Mouse (Mus musculus): ENCODE results near the gene Slain1. TPM values are rescaled to one million over a fixed set of nuclear protein-coding genes. Genes with fewer than 3 reads are reported as not detected.

Slain1 gene
- polyA plus RNA-seq, 1 experiment from 2014 or later, result 0.16 TPM

- no peak overlapping the region for H3K27ac ChIP-seq (replicated peaks)
Measured at GRCm38 (mm10) chr14:103704771-103705170, 54.7 kb downstream of the Slain1 start.

GRCm38 (mm10) chr14:103706347-103706746 lies 56.3 kb downstream of the Slain1 start:
- H3K4me2 ChIP-seq, result peak overlapping the region; percentile 49
- peaks cover 12% of the 10 kb centered on the region for H3K4me1 ChIP-seq (replicated peaks)
- H3K9ac ChIP-seq, result no peak overlapping the region
- 17% methylated on average over 6 of the region's 6 CpGs for WGBS (ENCODE audit: insufficient replicate concordance)
- H3K4me3 ChIP-seq (replicated peaks), result no peak overlapping the region
- H3K27me3 ChIP-seq, result no peaks in the 10 kb centered on the region
- no peak for ATAC-seq (ENCODE audit: insufficient read depth)
- no peaks in the 10 kb centered on the region for H3K9me3 ChIP-seq (replicated peaks)
- no peaks in the 10 kb centered on the region for H3K36me3 ChIP-seq (replicated peaks)
- H3K27ac ChIP-seq (replicated peaks), result no peak overlapping the region

More at GRCm38 (mm10) chr14:103704771-103705170, 54.7 kb downstream of the Slain1 start:
- WGBS (ENCODE audit: insufficient replicate concordance), result 32% methylated on average over 13 of the region's 13 CpGs
- no peak overlapping the region for H3K4me2 ChIP-seq
- no peak for ATAC-seq (ENCODE audit: insufficient read depth)
- no peak overlapping the region for H3K4me3 ChIP-seq (replicated peaks)
- no peaks in the 10 kb centered on the region for H3K27me3 ChIP-seq
- no peak overlapping the region for H3K9ac ChIP-seq
- no peaks in the 10 kb centered on the region for H3K9me3 ChIP-seq (replicated peaks)
- no peaks in the 10 kb centered on the region for H3K36me3 ChIP-seq (replicated peaks)
- peaks cover 12% of the 10 kb centered on the region for H3K4me1 ChIP-seq (replicated peaks)

GRCm38 (mm10) chr14:103708601-103709000 lies 58.6 kb downstream of the Slain1 start:
- Histone ChIP-seq H3K4me2 (no peak overlapping the region), H3K4me1 (replicated peaks) (peaks cover 12% of the 10 kb centered on the region), H3K4me3 (replicated peaks) (no peak overlapping the region), H3K9ac (no peak overlapping the region), H3K27me3 (no peaks in the 10 kb centered on the region), H3K36me3 (replicated peaks) (no peaks in the 10 kb centered on the region), H3K9me3 (replicated peaks) (no peaks in the 10 kb centered on the region), H3K27ac (replicated peaks) (no peak overlapping the region)
- no peak for ATAC-seq (ENCODE audit: insufficient read depth)
- WGBS (ENCODE audit: insufficient replicate concordance), result 68% methylated on average over 2 of the region's 2 CpGs

GRCm38 (mm10) chr14:103709261-103709660 lies 59.2 kb downstream of the Slain1 start:
- no peak overlapping the region for H3K27ac ChIP-seq (replicated peaks)
- no peak overlapping the region for H3K4me3 ChIP-seq (replicated peaks)
- H3K4me2 ChIP-seq, result no peak overlapping the region
- H3K4me1 ChIP-seq (replicated peaks), result peaks cover 12% of the 10 kb centered on the region
- no peak overlapping the region for H3K9ac ChIP-seq
- ATAC-seq (ENCODE audit: insufficient read depth), result no peak
- no peaks in the 10 kb centered on the region for H3K27me3 ChIP-seq
- WGBS (ENCODE audit: insufficient replicate concordance), result 74% methylated on average over 11 of the region's 11 CpGs
- no peaks in the 10 kb centered on the region for H3K9me3 ChIP-seq (replicated peaks)
- no peaks in the 10 kb centered on the region for H3K36me3 ChIP-seq (replicated peaks)

GRCm38 (mm10) chr14:103712986-103713385 lies 63.0 kb downstream of the Slain1 start:
- 41% methylated on average over 5 of the region's 5 CpGs for WGBS (ENCODE audit: insufficient replicate concordance)
- no peaks in the 10 kb centered on the region for H3K36me3 ChIP-seq (replicated peaks)
- no peak overlapping the region for H3K4me3 ChIP-seq (replicated peaks)
- no peak overlapping the region for H3K4me2 ChIP-seq
- H3K27me3 ChIP-seq, result no peaks in the 10 kb centered on the region
- no peaks in the 10 kb centered on the region for H3K9me3 ChIP-seq (replicated peaks)
- no peak overlapping the region for H3K27ac ChIP-seq (replicated peaks)
- no peaks in the 10 kb centered on the region for H3K4me1 ChIP-seq (replicated peaks)
- ATAC-seq (ENCODE audit: insufficient read depth), result no peak; the same call in 1 of the 2 replicates
- H3K9ac ChIP-seq, result no peak overlapping the region

GRCm38 (mm10) chr14:103717516-103717915 lies 67.5 kb downstream of the Slain1 start:
- H3K9ac ChIP-seq, result no peak overlapping the region
- 39% methylated on average over 5 of the region's 5 CpGs for WGBS (ENCODE audit: insufficient replicate concordance)
- ATAC-seq (ENCODE audit: insufficient read depth), result no peak

GRCm38 (mm10) chr14:103717979-103718378 lies 68.0 kb downstream of the Slain1 start:
- H3K36me3 ChIP-seq (replicated peaks), result no peaks in the 10 kb centered on the region
- H3K9me3 ChIP-seq (replicated peaks), result no peaks in the 10 kb centered on the region
- 43% methylated on average over 5 of the region's 5 CpGs for WGBS (ENCODE audit: insufficient replicate concordance)
- no peak for ATAC-seq (ENCODE audit: insufficient read depth)
- H3K27ac ChIP-seq (replicated peaks), result no peak overlapping the region
- H3K4me3 ChIP-seq (replicated peaks), result no peak overlapping the region
- H3K4me2 ChIP-seq, result no peak overlapping the region
- no peak overlapping the region for H3K9ac ChIP-seq
- no peaks in the 10 kb centered on the region for H3K27me3 ChIP-seq
- peaks cover 16% of the 10 kb centered on the region; the same call in 1 of the 2 replicates for H3K4me1 ChIP-seq (replicated peaks)

More at GRCm38 (mm10) chr14:103717516-103717915, 67.5 kb downstream of the Slain1 start:
- H3K4me1 ChIP-seq (replicated peaks), result peaks cover 16% of the 10 kb centered on the region; the same call in 1 of the 2 replicates
- no peak overlapping the region for H3K4me3 ChIP-seq (replicated peaks)
- H3K27me3 ChIP-seq, result no peaks in the 10 kb centered on the region
- H3K4me2 ChIP-seq, result no peak overlapping the region
- no peak overlapping the region for H3K27ac ChIP-seq (replicated peaks)
- no peaks in the 10 kb centered on the region for H3K9me3 ChIP-seq (replicated peaks)
- H3K36me3 ChIP-seq (replicated peaks), result no peaks in the 10 kb centered on the region

GRCm38 (mm10) chr14:103718393-103718792 lies 68.4 kb downstream of the Slain1 start:
- no peaks in the 10 kb centered on the region for H3K27me3 ChIP-seq
- no peak overlapping the region for H3K4me3 ChIP-seq (replicated peaks)
- peaks cover 19% of the 10 kb centered on the region; the same call in 1 of the 2 replicates for H3K4me1 ChIP-seq (replicated peaks)
- no peak overlapping the region for H3K9ac ChIP-seq
- H3K36me3 ChIP-seq (replicated peaks), result no peaks in the 10 kb centered on the region
- H3K9me3 ChIP-seq (replicated peaks), result no peaks in the 10 kb centered on the region
- H3K27ac ChIP-seq (replicated peaks), result no peak overlapping the region
- no peak for ATAC-seq (ENCODE audit: insufficient read depth)
- WGBS (ENCODE audit: insufficient replicate concordance), result 29% methylated on average over 5 of the region's 5 CpGs
- no peak overlapping the region for H3K4me2 ChIP-seq

- peaks cover 20% of the 10 kb centered on the region; the same call in 1 of the 2 replicates for H3K4me1 ChIP-seq (replicated peaks)
- no peak overlapping the region; the same call in 1 of the 2 replicates for H3K9ac ChIP-seq
- H3K27ac ChIP-seq (replicated peaks), result no peak overlapping the region
- ATAC-seq (ENCODE audit: insufficient read depth), result peak; percentile 48
- H3K36me3 ChIP-seq (replicated peaks), result no peaks in the 10 kb centered on the region
- no peaks in the 10 kb centered on the region for H3K27me3 ChIP-seq
- 8% methylated on average over 15 of the region's 15 CpGs for WGBS (ENCODE audit: insufficient replicate concordance)
- peak overlapping the region; percentile 51 for H3K4me2 ChIP-seq
- H3K9me3 ChIP-seq (replicated peaks), result no peaks in the 10 kb centered on the region
- peak overlapping the region; percentile 12; the same call in 1 of the 2 replicates for H3K4me3 ChIP-seq (replicated peaks)
Measured at GRCm38 (mm10) chr14:103718836-103719575, 69.0 kb downstream of the Slain1 start.

GRCm38 (mm10) chr14:103720163-103720562 lies 70.1 kb downstream of the Slain1 start:
- Histone ChIP-seq H3K9me3 (replicated peaks) (no peaks in the 10 kb centered on the region), H3K27me3 (no peaks in the 10 kb centered on the region), H3K9ac (no peak overlapping the region), H3K27ac (replicated peaks) (no peak overlapping the region), H3K4me3 (replicated peaks) (no peak overlapping the region), H3K4me2 (no peak overlapping the region), H3K4me1 (replicated peaks) (peaks cover 20% of the 10 kb centered on the region; the same call in 1 of the 2 replicates), H3K36me3 (replicated peaks) (no peaks in the 10 kb centered on the region)
- 33% methylated on average over 7 of the region's 7 CpGs for WGBS (ENCODE audit: insufficient replicate concordance)
- ATAC-seq (ENCODE audit: insufficient read depth), result peak; percentile 70

- no peak overlapping the region for H3K27ac ChIP-seq (replicated peaks)
- no peak overlapping the region for H3K4me3 ChIP-seq (replicated peaks)
- ATAC-seq (ENCODE audit: insufficient read depth), result 0 out of 2 replicates have a peak, but pooled peaks have one; percentile 10
- H3K27me3 ChIP-seq, result no peaks in the 10 kb centered on the region
- H3K9me3 ChIP-seq (replicated peaks), result no peaks in the 10 kb centered on the region
- no peak overlapping the region for H3K4me2 ChIP-seq
- H3K36me3 ChIP-seq (replicated peaks), result no peaks in the 10 kb centered on the region
- peaks cover 20% of the 10 kb centered on the region; the same call in 1 of the 2 replicates for H3K4me1 ChIP-seq (replicated peaks)
- H3K9ac ChIP-seq, result no peak overlapping the region
- 49% methylated on average over 13 of the region's 13 CpGs for WGBS (ENCODE audit: insufficient replicate concordance)
Measured at GRCm38 (mm10) chr14:103720637-103721355, 70.8 kb downstream of the Slain1 start.
